8 mouse cellular contexts compared by ENCODE assay signal in genomic region chr8:91967407-91967806, GRCm38 (mm10).
DNase-seq lines count a peak whose midpoint lies in the region; ATAC-seq lines count a peak whose summit lies in the region.

No protein-coding gene starts in this region.

- H3K27me3 ChIP-seq in hindbrain, embryonic 11.5 days (ENCODE audit: control insufficient read depth, insufficient read depth, low read length), result no peaks in the 10 kb centered on the region
- peaks cover 48% of the 10 kb centered on the region for H3K27me3 ChIP-seq in liver, embryonic 12.5 days (replicated peaks)

- no peak overlapping the region for H3K9ac ChIP-seq in hindbrain, embryonic 11.5 days (ENCODE audit: low read depth, low read length)
- H3K9ac ChIP-seq in liver, embryonic 12.5 days, result no peak overlapping the region

- 0 out of 2 replicates have a peak, but pooled peaks cover 6% of the 10 kb centered on the region for H3K4me1 ChIP-seq in brown adipose tissue, adult 24 weeks (ENCODE audit: control insufficient read depth, insufficient read depth, insufficient read length, low read length)
- no peaks in the 10 kb centered on the region for H3K4me1 ChIP-seq in hindbrain, embryonic 11.5 days (replicated peaks; ENCODE audit: control insufficient read depth, insufficient read depth, low read length)
- no peaks in the 10 kb centered on the region; the same call in 1 of the 2 replicates for H3K4me1 ChIP-seq in liver, embryonic 12.5 days

- no peaks in the 10 kb centered on the region for H3K36me3 ChIP-seq in hindbrain, embryonic 11.5 days (ENCODE audit: control insufficient read depth, insufficient read depth, low read length)
- H3K36me3 ChIP-seq in liver, embryonic 12.5 days, result no peaks in the 10 kb centered on the region

- DNase-seq in frontal cortex, postnatal 25 days (ENCODE audit: low spot score in 2 of 2), result no peak
- peak; percentile 25 for DNase-seq in hindbrain, embryonic 11.5 days (ENCODE audit: low spot score)
- DNase-seq in cerebellum, postnatal 25 days, result no peak
- no peak for DNase-seq in yolk sac, embryonic 10.5 days (ENCODE audit: low spot score)

- peak overlapping the region; percentile 48 for H3K4me3 ChIP-seq in brown adipose tissue, adult 24 weeks (ENCODE audit: insufficient read depth, low read depth, low read length)
- no peak overlapping the region for H3K4me3 ChIP-seq in hindbrain, embryonic 11.5 days (ENCODE audit: low read depth, low read length)
- H3K4me3 ChIP-seq in liver, embryonic 12.5 days, result no peak overlapping the region

- H3K4me2 ChIP-seq in hindbrain, embryonic 11.5 days (replicated peaks; ENCODE audit: low read depth, low read length), result no peak overlapping the region
- peak overlapping the region; percentile 38 for H3K4me2 ChIP-seq in liver, embryonic 12.5 days

- ATAC-seq in frontal cortex, adult (ENCODE audit: low TSS enrichment), result peak; percentile 88
- ATAC-seq in hindbrain, embryonic 11.5 days (ENCODE audit: low FRiP score), result no peak
- no peak for ATAC-seq in liver, embryonic 12.5 days
- ATAC-seq in monocyte, adult 5-6 weeks (replicated peaks; ENCODE audit: insufficient number of reproducible peaks, low FRiP score, low TSS enrichment, poor library complexity, severe bottlenecking), result no peak

- H3K27ac ChIP-seq in brown adipose tissue, adult 24 weeks (replicated peaks; ENCODE audit: low read depth, low read length), result no peak overlapping the region
- no peak overlapping the region for H3K27ac ChIP-seq in hindbrain, embryonic 11.5 days (ENCODE audit: low read depth, low read length)
- no peak overlapping the region for H3K27ac ChIP-seq in liver, embryonic 12.5 days

- 51% methylated on average over 16 of the region's 16 CpGs for WGBS in hindbrain, embryonic 11.5 days
- whole genome bisulfite sequencing in liver, embryonic 12.5 days (ENCODE audit: insufficient replicate concordance), result 52% methylated on average over 16 of the region's 16 CpGs

- H3K9me3 ChIP-seq in hindbrain, embryonic 11.5 days (ENCODE audit: control insufficient read depth, low read length), result no peaks in the 10 kb centered on the region
- H3K9me3 ChIP-seq in liver, embryonic 12.5 days (replicated peaks), result no peaks in the 10 kb centered on the region
